Mouse (Mus musculus): ENCODE data around the gene Lrp5.

The Lrp5 gene

DNA sequence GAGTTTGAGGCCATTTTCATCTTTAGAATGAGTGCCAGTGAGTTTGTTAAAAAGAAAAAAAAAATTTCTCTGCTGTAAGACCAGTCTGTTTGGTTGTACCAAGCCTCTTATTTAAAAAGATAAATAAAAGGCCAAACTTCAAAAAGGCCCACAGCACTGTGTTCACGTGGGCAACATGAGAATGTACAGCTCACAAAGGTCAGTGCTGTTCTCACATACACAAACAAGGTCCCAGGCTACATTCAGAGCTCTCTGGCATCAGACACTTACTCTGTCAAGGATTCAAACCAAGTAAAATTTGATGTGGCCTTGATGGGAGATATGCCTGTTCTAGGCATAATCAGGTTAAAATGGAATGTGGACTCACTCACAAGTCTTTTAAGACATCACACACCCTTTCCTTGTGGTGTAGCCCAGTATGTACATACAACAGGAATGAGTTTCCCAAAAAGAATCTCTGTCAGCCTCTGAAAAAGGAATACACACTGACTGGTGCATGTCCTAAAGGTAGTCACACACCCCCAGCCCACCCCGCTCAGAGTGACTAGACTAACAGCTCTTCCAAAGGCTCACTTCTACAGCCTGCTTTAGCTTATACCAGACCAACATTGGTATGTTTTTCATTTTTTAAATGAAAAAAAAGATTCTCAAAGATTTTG lies 130.1 kb downstream of the Lrp5 start:
- in situ Hi-C loops (cut with MseI, MboI), result no loop called here

GRCm38 (mm10) chr19:3554785-3555184 lies 131.6 kb downstream of the Lrp5 start:
- in situ Hi-C loops (cut with MseI, MboI), result no loop called here

DNA sequence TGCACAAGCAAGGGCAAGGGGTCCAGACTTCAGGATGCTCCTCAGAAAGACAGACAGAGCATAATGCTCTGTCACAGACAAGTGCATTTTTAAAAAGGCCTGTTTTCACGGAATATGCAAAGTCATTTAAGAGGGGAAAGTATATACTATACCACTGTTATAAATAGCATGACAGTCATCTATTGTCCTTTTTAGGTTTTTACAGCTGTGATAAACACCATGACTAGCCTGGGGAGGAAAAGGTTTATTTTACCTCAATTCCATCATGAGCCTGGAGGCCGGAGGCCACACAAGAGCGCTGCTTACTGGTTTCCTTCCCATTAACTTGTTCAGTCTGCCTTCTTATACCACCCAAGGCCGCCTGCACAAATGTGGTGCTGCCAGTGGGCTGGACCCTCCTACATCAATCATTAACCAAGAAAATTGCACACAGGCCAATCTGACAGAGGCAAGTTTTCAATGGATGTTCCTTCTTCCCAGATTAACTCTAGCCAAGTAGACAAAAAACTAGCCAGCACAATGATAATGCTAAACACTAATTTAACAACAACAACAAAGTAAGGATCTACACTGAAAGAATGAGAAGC lies 134.7 kb downstream of the Lrp5 start:
- in situ Hi-C loops (cut with MseI, MboI), result no loop called here

DNA sequence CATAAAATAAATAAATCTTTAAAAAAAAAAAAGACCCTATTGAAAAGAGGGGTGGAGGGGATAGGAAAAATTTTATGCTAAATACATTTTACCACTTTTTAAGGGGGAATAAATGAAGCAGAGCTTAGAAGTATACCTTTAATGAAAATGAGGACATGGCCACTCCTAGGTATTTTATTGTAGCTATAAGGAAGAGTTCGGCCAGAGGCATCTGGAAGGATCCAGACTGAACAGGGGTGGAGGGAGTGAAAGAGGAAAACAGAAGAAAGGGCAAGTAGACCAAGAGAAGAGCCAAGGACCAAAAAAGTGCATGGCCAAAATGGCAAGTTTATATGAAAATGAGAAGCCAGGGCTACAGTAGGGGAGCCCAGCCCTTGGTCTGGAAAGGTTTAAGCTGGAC lies 136.3 kb downstream of the Lrp5 start:
- in situ Hi-C loops (cut with MseI, MboI), result no loop called here

- in situ Hi-C loops (cut with MseI, MboI), result no loop called here
Measured at GRCm38 (mm10) chr19:3549263-3549662, 137.1 kb downstream of the Lrp5 start.

- in situ Hi-C loops (cut with MseI, MboI), result no loop called here
Measured at GRCm38 (mm10) chr19:3548311-3548710, 138.1 kb downstream of the Lrp5 start.

DNA sequence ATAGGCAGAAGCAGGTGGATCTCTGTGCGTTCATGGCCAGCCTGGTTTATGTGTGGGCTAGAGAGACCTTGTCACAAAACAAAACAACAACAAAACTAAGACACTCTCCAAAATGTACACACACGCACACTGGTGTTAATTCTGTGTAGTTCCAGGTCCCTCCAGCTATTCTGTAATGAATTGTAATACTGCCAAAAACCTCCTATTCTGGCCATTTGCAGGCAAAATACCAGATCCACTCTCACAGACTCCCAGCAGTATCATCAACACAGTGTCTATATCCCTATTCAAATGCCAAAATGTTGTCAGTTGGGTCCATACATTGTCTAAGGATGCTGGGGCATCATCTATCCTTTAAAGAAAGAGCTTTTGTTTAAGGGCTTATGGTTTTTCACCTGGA lies 141.4 kb downstream of the Lrp5 start:
- in situ Hi-C loops (cut with MseI, MboI), result no loop called here

DNA sequence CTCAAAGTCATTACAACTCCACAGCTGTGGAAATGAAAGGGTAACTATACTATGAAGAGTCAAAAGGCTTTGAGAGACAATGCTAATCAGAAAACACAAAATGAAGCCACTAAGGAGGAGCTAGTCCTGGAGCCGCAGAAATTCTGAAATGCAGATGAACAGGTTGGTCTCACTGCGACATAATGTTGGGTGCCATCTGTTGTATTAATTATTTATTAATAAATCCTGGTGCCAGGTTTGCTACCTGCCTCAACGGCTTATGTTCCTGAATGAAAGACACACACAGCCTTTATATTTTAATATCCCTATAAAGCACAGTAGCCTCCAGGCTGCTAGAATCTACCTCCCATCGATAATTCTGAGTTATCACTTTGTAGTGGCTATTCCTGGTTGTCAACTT lies 143.8 kb downstream of the Lrp5 start:
- in situ Hi-C loops (cut with MseI, MboI), result no loop called here

DNA sequence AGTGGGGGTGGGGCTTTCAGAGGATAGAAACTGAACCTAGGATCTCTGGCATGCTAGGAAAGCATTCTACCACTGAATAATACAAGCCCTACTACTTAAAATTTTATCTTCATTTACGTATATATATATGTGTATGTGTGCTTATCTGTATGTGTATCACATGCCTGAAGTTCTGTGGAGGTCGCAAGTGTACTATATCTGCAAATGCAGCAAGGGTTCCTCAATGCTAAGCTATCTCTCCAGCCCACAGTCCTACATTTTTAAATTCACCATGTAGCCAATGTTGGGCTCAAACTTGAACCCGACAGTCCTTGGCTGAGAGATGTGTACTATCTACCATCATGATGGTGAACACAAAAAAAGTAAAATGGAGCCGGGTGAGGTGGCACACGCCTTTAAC lies 145.4 kb downstream of the Lrp5 start:
- in situ Hi-C loops (cut with MseI, MboI), result no loop called here

DNA sequence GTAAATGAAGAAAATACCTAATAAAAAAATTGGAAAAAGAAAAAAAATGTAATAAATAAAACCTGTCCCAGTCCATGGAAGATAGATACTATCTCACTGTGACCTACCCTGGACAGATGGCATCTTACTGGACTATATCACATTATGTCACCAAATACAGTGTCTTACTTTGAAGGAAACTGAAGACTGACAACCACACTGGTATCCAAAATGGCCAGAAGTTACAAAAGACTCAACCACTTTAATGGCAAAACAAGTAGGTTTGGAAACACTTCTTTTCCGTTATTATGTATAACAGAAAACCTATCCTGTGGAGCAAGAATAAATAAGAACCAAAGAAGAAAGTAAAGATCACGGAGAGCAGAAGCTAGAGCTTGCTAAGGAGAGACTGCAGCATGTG lies 146.1 kb downstream of the Lrp5 start:
- in situ Hi-C loops (cut with MseI, MboI), result no loop called here

GRCm38 (mm10) chr19:3539456-3539855 lies 146.9 kb downstream of the Lrp5 start:
- in situ Hi-C loops (cut with MseI, MboI), result no loop called here

DNA sequence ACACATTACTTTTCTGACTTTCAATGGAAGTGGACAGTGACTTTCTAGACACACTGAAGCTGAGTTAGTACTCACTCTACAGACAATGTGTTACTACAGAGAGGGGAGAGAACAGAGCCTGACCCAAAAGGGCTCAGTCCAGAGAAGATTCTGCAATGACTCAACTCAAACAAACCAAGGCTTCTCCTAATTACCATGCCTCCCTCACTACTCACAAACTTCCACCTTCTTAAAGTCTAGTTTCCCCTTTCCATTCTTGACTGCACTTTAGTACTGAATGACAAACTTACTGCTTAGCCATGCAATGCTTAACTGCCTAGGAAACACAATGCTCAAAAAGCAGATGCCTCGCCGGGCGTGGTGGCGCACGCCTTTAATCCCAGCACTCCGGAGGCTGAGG lies 148.7 kb downstream of the Lrp5 start:
- in situ Hi-C loops (cut with MseI, MboI), result no loop called here

- in situ Hi-C loops (cut with MseI, MboI), result no loop called here
Measured at GRCm38 (mm10) chr19:3534945-3535344, 151.4 kb downstream of the Lrp5 start.

All from mouse trophoblast stem cell (cell line).